Mouse (Mus musculus) MN1 (cell line): ENCODE measurements around the gene Sv2a.
"Not testable (repeated sequence)": the region's sequence is repeated elsewhere in the genome, so short reads cannot be mapped to it uniquely, and the experiment has no call there.

ENCODE experiments used
- DNase-seq: peaks from one replicate; pipeline ENCODE4 v3.0.0-alpha.2; 2016; ENCODE audit warnings: low spot score

Gene Sv2a

GRCm38 (mm10) chr3:96174042-96174441 is 6.9 kb upstream of the Sv2a start:
- DNase-seq: peak; percentile 58

GRCm38 (mm10) chr3:96175251-96175650 is 5.7 kb upstream of the Sv2a start:
- no peak for DNase-seq

GRCm38 (mm10) chr3:96178427-96178826 is 2.5 kb upstream of the Sv2a start:
- DNase-seq: no peak

- no peak for DNase-seq
These were observed 2.0 kb upstream of the Sv2a start for GRCm38 (mm10) chr3:96178902-96179301.

- DNase-seq: peak; percentile 58
These were observed 1.4 kb upstream of the Sv2a start for GRCm38 (mm10) chr3:96179531-96179930.

- no peak for DNase-seq
These were observed 795 bp downstream of the Sv2a start for GRCm38 (mm10) chr3:96181510-96182381.

GRCm38 (mm10) chr3:96182382-96182776 is 1.4 kb downstream of the Sv2a start:
- no peak for DNase-seq

GRCm38 (mm10) chr3:96192977-96193376 is 12.0 kb downstream of the Sv2a start:
- no peak for DNase-seq

GRCm38 (mm10) chr3:96194966-96195365 is 14.0 kb downstream of the Sv2a start:
- DNase-seq: no peak

GRCm38 (mm10) chr3:96195616-96196313 is 14.8 kb downstream of the Sv2a start:
- no peak for DNase-seq

GRCm38 (mm10) chr3:96196437-96197128 is 15.6 kb downstream of the Sv2a start:
- no peak for DNase-seq

GRCm38 (mm10) chr3:96197129-96197749 is 16.3 kb downstream of the Sv2a start:
- DNase-seq: peak; percentile 93

- peak; percentile 75 for DNase-seq
These were observed 17.2 kb downstream of the Sv2a start for GRCm38 (mm10) chr3:96198181-96198580.

- not testable (repeated sequence) for DNase-seq
These were observed 17.8 kb downstream of the Sv2a start for GRCm38 (mm10) chr3:96198601-96199251.

GRCm38 (mm10) chr3:96199731-96200130 is 18.8 kb downstream of the Sv2a start:
- no peak for DNase-seq

- no peak for DNase-seq
These were observed 26.9 kb downstream of the Sv2a start for GRCm38 (mm10) chr3:96207819-96208218.

- peak; percentile 83 for DNase-seq
These were observed 28.3 kb downstream of the Sv2a start for GRCm38 (mm10) chr3:96209242-96209641.

- peak; percentile 63 for DNase-seq
These were observed 38.3 kb downstream of the Sv2a start for GRCm38 (mm10) chr3:96219191-96219641.

- DNase-seq: peak; percentile 87
These were observed 38.7 kb downstream of the Sv2a start, which contains the start of the genes Bola1 and Hist2h2ab for GRCm38 (mm10) chr3:96219661-96220130. Bola1 (minus strand) TSS chr3:96219709. Hist2h2ab (plus strand) TSS chr3:96219865.

- peak; percentile 67 for DNase-seq
These were observed 39.3 kb downstream of the Sv2a start for GRCm38 (mm10) chr3:96220131-96220764.
